Mouse (Mus musculus) ES-CJ7 (cell line): ENCODE measurements at regions not wholly inside any gene's neighbourhood (a gene's known extent, or its start where the extent isn't known, plus 50 kb on each side); places are given as distances from the start of the nearest gene placed in this dataset.

ENCODE experiments used
- DNase-seq: peaks from one replicate; pipeline ENCODE4 v3.0.0; 2011; ENCODE audit warnings: low read depth, low spot score

- DNase-seq: no peak
These were observed 200.2 kb downstream of the Adra2a start for GRCm38 (mm10) chr19:54244176-54244575.

- DNase-seq: peak; percentile 59
These were observed 204.4 kb downstream of the Adra2a start for GRCm38 (mm10) chr19:54248256-54248936.

- no peak for DNase-seq
These were observed 208.3 kb downstream of the Adra2a start for GRCm38 (mm10) chr19:54252145-54252664.

- peak; percentile 38 for DNase-seq
These were observed 213.9 kb downstream of the Adra2a start for GRCm38 (mm10) chr19:54257889-54258288.

GRCm38 (mm10) chr19:54259175-54259574 lies 215.2 kb downstream of the Adra2a start:
- no peak for DNase-seq

- DNase-seq: no peak
These were observed 233.4 kb downstream of the Adra2a start for GRCm38 (mm10) chr19:54277368-54277767.

- DNase-seq: peak; percentile 54
These were observed 241.5 kb downstream of the Adra2a start for GRCm38 (mm10) chr19:54285481-54285880.

GRCm38 (mm10) chr19:54297663-54298388 lies 253.9 kb downstream of the Adra2a start:
- DNase-seq: no peak

- DNase-seq: no peak
These were observed 267.3 kb downstream of the Adra2a start for GRCm38 (mm10) chr19:54311289-54311688.

- no peak for DNase-seq
These were observed 267.8 kb downstream of the Adra2a start for GRCm38 (mm10) chr19:54311723-54312122.

- DNase-seq: no peak
These were observed 279.3 kb downstream of the Adra2a start for GRCm38 (mm10) chr19:54323276-54323675.

GRCm38 (mm10) chr19:54324991-54325390 lies 281.0 kb downstream of the Adra2a start:
- peak; percentile 37 for DNase-seq

- no peak for DNase-seq
These were observed 288.2 kb downstream of the Adra2a start for GRCm38 (mm10) chr19:54332140-54332539.

- no peak for DNase-seq
These were observed 296.9 kb downstream of the Adra2a start for GRCm38 (mm10) chr19:54340778-54341291.

GRCm38 (mm10) chr19:54359731-54360130 lies 315.8 kb downstream of the Adra2a start:
- no peak for DNase-seq

GRCm38 (mm10) chr19:54360660-54361059 lies 316.7 kb downstream of the Adra2a start:
- DNase-seq: no peak

GRCm38 (mm10) chr19:54385101-54385500 lies 341.1 kb downstream of the Adra2a start:
- DNase-seq: no peak

GRCm38 (mm10) chr19:54391406-54391805 lies 347.5 kb downstream of the Adra2a start:
- no peak for DNase-seq

GRCm38 (mm10) chr19:54399651-54400050 lies 355.7 kb downstream of the Adra2a start:
- DNase-seq: no peak

- no peak for DNase-seq
These were observed 364.0 kb downstream of the Adra2a start for GRCm38 (mm10) chr19:54407904-54408303.

GRCm38 (mm10) chr19:54429062-54429461 lies 385.1 kb downstream of the Adra2a start:
- no peak for DNase-seq

GRCm38 (mm10) chr19:54440713-54441112 lies 396.8 kb downstream of the Adra2a start:
- no peak for DNase-seq
